Mouse (Mus musculus): ENCODE measurements around the gene Mapk9. TPM values are rescaled to one million over a fixed set of nuclear protein-coding genes. Genes with fewer than 3 reads are reported as not detected.

Gene Mapk9
- total and polyA plus RNA-seq, 3 experiments: 43.1 to 52.8 TPM; not detected in 1

GRCm38 (mm10) chr11:49835257-49835956, 11.1 kb upstream of the Mapk9 start:
- H3K9me3 ChIP-seq (replicated peaks; ENCODE audit: insufficient read depth, low read length): no peaks in the 10 kb centered on the region
- no peaks in the 10 kb centered on the region for H3K79me2 ChIP-seq (ENCODE audit: control insufficient read depth, insufficient read depth, low read length, poor library complexity)
- DNase-seq (ENCODE audit: low read depth, low spot score): no peak
- no peaks in the 10 kb centered on the region for H3K27me3 ChIP-seq (ENCODE audit: control insufficient read depth in 1 of 2, insufficient read depth in 2 of 2, low read length in 2 of 2)
- H3K9ac ChIP-seq (ENCODE audit: control insufficient read depth, low read depth, low read length, poor library complexity, severe bottlenecking): no peak overlapping the region
- H3K27ac ChIP-seq (ENCODE audit: control insufficient read depth, low read depth, low read length): no peak overlapping the region
- TF ChIP-seq ETS1 (IDR thresholded peaks at IDR 0.05; ENCODE audit: low read depth, low read length) (no peak), MXI1 (IDR thresholded peaks at IDR 0.05; ENCODE audit: low read depth, low read length) (no peak), MYC (IDR thresholded peaks at IDR 0.05; ENCODE audit: low read depth, low read length) (no peak), ZNF384 (IDR thresholded peaks at IDR 0.05; ENCODE audit: low read depth, low read length) (no peak), ZMIZ1 (IDR thresholded peaks at IDR 0.05; ENCODE audit: low read depth, low read length) (no peak), MAFK (IDR thresholded peaks at IDR 0.05; ENCODE audit: borderline replicate concordance, low read depth, low read length) (no peak), MEF2A (IDR thresholded peaks at IDR 0.05; ENCODE audit: extremely low read depth, insufficient replicate concordance, low read depth, low read length, poor library complexity, severe bottlenecking) (no peak)
- H3K36me3 ChIP-seq (ENCODE audit: control insufficient read depth in 1 of 2, insufficient read depth in 2 of 2, low read length in 2 of 2): peaks cover 4 to 5% of the 10 kb centered on the region in 2 experiments; a peak in 2 of 4 replicates
- H3K4me1 ChIP-seq (ENCODE audit: control insufficient read depth in 1 of 2, insufficient read depth in 2 of 2, low read length in 2 of 2): no peaks in the 10 kb centered on the region
- H3K4me3 ChIP-seq (ENCODE audit: control insufficient read depth in 1 of 2, insufficient read depth in 1 of 2, low read depth in 2 of 2, low read length in 2 of 2): no peak overlapping the region

GRCm38 (mm10) chr11:49837717-49838407, 8.7 kb upstream of the Mapk9 start:
- no peak overlapping the region for H3K9ac ChIP-seq (ENCODE audit: control insufficient read depth, low read depth, low read length, poor library complexity, severe bottlenecking)
- H3K27me3 ChIP-seq (ENCODE audit: control insufficient read depth in 1 of 2, insufficient read depth in 2 of 2, low read length in 2 of 2): no peaks in the 10 kb centered on the region
- no peak for DNase-seq (ENCODE audit: low read depth, low spot score)
- H3K27ac ChIP-seq (ENCODE audit: control insufficient read depth, low read depth, low read length): no peak overlapping the region
- H3K4me1 ChIP-seq (ENCODE audit: control insufficient read depth in 1 of 2, insufficient read depth in 2 of 2, low read length in 2 of 2): peaks cover 0 to 4% of the 10 kb centered on the region in 2 experiments; a peak in 1 of 4 replicates
- no peaks in the 10 kb centered on the region for H3K79me2 ChIP-seq (ENCODE audit: control insufficient read depth, insufficient read depth, low read length, poor library complexity)
- peaks cover 2 to 9% of the 10 kb centered on the region in 2 experiments; a peak in 2 of 4 replicates for H3K36me3 ChIP-seq (ENCODE audit: control insufficient read depth in 1 of 2, insufficient read depth in 2 of 2, low read length in 2 of 2)
- H3K4me3 ChIP-seq (ENCODE audit: control insufficient read depth in 1 of 2, insufficient read depth in 1 of 2, low read depth in 2 of 2, low read length in 2 of 2): no peak overlapping the region
- no peaks in the 10 kb centered on the region for H3K9me3 ChIP-seq (replicated peaks; ENCODE audit: insufficient read depth, low read length)
- TF ChIP-seq RAD21 (IDR thresholded peaks at IDR 0.05; ENCODE audit: low read depth, low read length) (no peak), MYC (IDR thresholded peaks at IDR 0.05; ENCODE audit: low read depth, low read length) (no peak), GABPA (IDR thresholded peaks at IDR 0.05; ENCODE audit: low read depth, low read length) (no peak), CHD1 (IDR thresholded peaks at IDR 0.05; ENCODE audit: low read depth, low read length) (no peak), MAZ (IDR thresholded peaks at IDR 0.05; ENCODE audit: low read depth, low read length) (no peak), CTCF (IDR thresholded peaks at IDR 0.05 in 2 of 3, conservative IDR thresholded peaks at IDR 0.05 in 1 of 3; ENCODE audit: control insufficient read depth in 1 of 3, insufficient read depth in 1 of 3, low read depth in 2 of 3, low read length in 3 of 3, poor library complexity in 1 of 3, severe bottlenecking in 1 of 3) (no peak), ZC3H11A (IDR thresholded peaks at IDR 0.05; ENCODE audit: low read depth, low read length) (no peak)

Data from MEL (cell line).